In the genomic region with DNA sequence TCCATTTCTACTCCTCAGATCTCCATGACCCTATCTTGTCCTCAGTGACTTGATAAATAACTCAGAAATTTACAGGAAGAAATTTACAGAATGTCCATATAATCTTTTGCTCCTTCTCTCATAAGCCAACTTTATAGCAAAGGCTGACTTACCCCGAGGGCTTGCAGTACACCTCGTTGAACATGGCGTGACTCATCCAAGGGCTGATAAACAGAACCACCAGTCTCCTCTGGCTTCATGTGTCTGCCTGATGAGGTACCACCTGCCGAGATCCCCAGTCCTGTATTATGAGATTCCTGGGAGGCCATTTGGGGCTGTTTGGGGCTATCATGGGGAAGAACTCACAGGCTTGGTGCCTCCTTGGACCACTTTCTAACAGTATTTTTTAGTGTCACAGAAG, we compare ENCODE assay signal across 1 mouse cellular context.
A peak's percentile ranks its signal among the peaks of the same experiment; 100 is the strongest.
TF ChIP-seq lines count a peak whose summit lies in the region.

No protein-coding gene starts in this region.

TF ChIP-seq in MEL, 35 proteins besides CTCF, POLR2A, EP300 and RAD21:
- peak; percentile 23; the same call in 1 of the 2 replicates for TF ChIP-seq TAL1 (IDR thresholded peaks at IDR 0.05; ENCODE audit: low read length)
- no peak for TF ChIP-seq SMC3 (IDR thresholded peaks at IDR 0.05; ENCODE audit: low read depth, low read length)
- no peak for TF ChIP-seq MAX (IDR thresholded peaks at IDR 0.05; ENCODE audit: low read length)
- no peak for TF ChIP-seq CHD2 (IDR thresholded peaks at IDR 0.05; ENCODE audit: low read length)
- TF ChIP-seq NELFE (IDR thresholded peaks at IDR 0.05; ENCODE audit: low read depth, low read length) = no peak
- TF ChIP-seq ZC3H11A (IDR thresholded peaks at IDR 0.05; ENCODE audit: low read depth, low read length) = no peak
- no peak for TF ChIP-seq POLR2AphosphoS5 (IDR thresholded peaks at IDR 0.05; ENCODE audit: borderline replicate concordance, low read depth, low read length)
- TF ChIP-seq ETS1 (IDR thresholded peaks at IDR 0.05; ENCODE audit: low read depth, low read length) = no peak
- no peak for TF ChIP-seq TBP (IDR thresholded peaks at IDR 0.05; ENCODE audit: low read depth, low read length)
- peak; percentile 26; the same call in 1 of the 2 replicates for TF ChIP-seq JUND (IDR thresholded peaks at IDR 0.05; ENCODE audit: low read depth, low read length)
- TF ChIP-seq MAZ (IDR thresholded peaks at IDR 0.05; ENCODE audit: low read depth, low read length) = no peak
- peak; percentile 60 for TF ChIP-seq GATA1 (IDR thresholded peaks at IDR 0.05; ENCODE audit: low read depth, low read length)
- no peak for TF ChIP-seq RCOR1 (IDR thresholded peaks at IDR 0.05; ENCODE audit: low read depth, low read length)
- TF ChIP-seq GABPA (IDR thresholded peaks at IDR 0.05; ENCODE audit: low read depth, low read length) = no peak
- TF ChIP-seq MXI1 (IDR thresholded peaks at IDR 0.05; ENCODE audit: low read depth, low read length) = no peak
- no peak for TF ChIP-seq ZNF384 (IDR thresholded peaks at IDR 0.05; ENCODE audit: low read depth, low read length)
- no peak for TF ChIP-seq MAFK (IDR thresholded peaks at IDR 0.05; ENCODE audit: borderline replicate concordance, low read depth, low read length)
